Mouse (Mus musculus) ES-E14 (cell line): ENCODE measurements around the gene Ybx1.
A peak's percentile ranks its signal among the peaks of the same experiment; 100 is the strongest.

Experiments used
- MAFK ChIP-seq: IDR thresholded peaks from 2 replicates; pipeline ENCODE4 v1.6.1; 2014; ENCODE audit warnings: mild to moderate bottlenecking, low read depth, low read length, inconsistent platforms; ENCODE audit not compliant: insufficient read depth
- ZC3H11A ChIP-seq: IDR thresholded peaks from 2 replicates; pipeline ENCODE4 v1.6.1; 2012; ENCODE audit warnings: low read depth, mild to moderate bottlenecking, inconsistent platforms, low read length, borderline replicate concordance
- ZNF384 ChIP-seq: IDR thresholded peaks from 2 replicates; pipeline ENCODE4 v1.6.1; 2012; ENCODE audit warnings: low read depth, low read length, inconsistent platforms

- TF ChIP-seq ZNF384 = peak; percentile 80; the same call in 1 of the 2 replicates
- TF ChIP-seq MAFK = no peak
- TF ChIP-seq ZC3H11A = no peak
Observed at GRCm38 (mm10) chr4:119275726-119276125, 18.7 kb downstream of the Ybx1 start.
